Mouse (Mus musculus): Measurements from ENCODE around the gene Zfhx3.

The Zfhx3 gene

DNA sequence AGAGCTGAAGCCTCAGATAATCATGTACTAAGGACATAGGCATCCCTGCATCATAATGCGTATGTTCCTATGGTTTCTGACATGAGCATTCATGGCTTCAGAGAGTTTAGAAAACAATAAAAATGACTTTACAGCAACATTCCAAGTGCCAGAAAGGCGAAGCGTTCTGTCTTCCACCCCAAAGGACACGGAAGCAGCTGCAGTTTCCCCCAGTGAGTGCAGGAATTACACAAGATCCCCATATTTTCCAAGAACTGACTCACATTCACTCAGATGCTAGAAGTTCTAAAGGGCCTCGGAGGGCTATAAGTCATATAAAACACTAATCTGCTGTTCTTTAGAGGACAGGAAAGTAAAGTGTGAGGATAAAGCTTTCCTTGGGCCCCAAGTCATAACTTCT, 75.3 kb downstream of the Zfhx3 start:
- no peak for DNase-seq (ENCODE audit: low spot score in 2 of 2)

DNA sequence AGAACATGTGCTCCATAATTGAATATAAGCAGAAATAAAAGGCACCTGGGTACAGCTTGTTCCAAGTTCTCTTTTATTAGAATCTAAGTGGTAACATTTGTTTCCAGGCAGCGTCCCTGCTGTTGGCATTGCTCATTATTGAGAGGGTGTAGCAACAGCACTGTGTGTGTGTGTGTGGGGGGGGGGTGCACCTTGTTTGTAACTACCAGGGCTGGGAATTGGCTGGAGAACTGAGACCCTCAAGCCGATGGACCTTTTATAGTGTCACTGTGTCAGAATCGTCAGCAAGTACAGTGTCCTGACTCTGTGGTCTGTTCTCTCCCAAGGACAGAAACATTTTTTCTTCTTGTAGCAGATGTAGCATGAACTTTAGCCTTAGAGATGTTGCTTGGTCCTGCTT, 77.2 kb downstream of the Zfhx3 start:
- DNase-seq (ENCODE audit: low spot score in 2 of 2), result no peak

DNA sequence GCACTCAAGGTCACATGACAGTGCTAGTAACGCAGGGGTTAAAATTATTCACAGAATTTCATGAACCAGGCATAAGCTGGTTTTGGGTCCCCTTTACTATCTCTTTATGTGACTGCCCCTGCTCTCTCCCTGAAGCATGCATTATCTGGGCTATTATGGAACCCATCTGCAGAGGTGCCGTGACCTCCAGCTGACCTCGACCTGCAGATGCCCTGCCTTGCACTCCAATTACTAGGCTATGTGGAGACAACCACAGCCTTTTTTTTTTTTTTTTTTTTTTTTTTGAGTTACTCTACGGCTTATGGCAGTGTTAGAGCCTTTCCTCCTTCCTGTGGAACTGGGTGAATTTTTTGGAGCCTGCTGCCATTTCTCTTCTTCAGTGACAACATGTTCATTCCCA, 80.0 kb downstream of the Zfhx3 start:
- DNase-seq (ENCODE audit: low spot score in 2 of 2), result no peak

DNA sequence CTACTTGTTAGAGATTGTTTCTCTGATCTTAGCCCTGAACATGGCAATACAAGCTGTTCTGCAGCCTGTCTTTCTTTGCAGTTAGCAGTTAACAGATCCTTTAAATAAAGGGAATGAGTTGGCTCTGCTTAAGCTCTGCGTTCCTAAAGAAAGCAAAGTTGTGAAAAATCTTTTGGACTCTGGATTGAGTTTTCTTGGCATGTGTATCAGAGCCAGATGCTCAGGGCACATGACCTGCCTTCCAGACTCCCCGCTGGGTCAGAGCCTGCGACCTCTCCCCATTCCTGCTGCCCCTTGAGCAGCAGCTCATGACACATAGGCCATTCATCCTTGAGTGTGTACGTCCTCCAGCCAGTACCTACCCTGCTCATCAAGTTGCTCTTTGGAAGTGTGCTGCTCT, 81.9 kb downstream of the Zfhx3 start:
- DNase-seq (ENCODE audit: low spot score in 2 of 2), result no peak

- no peak for DNase-seq (ENCODE audit: low spot score in 2 of 2)
Observed at GRCm38 (mm10) chr8:108025249-108025648, 82.8 kb downstream of the Zfhx3 start.

- DNase-seq (ENCODE audit: low spot score in 2 of 2), result no peak
Observed at GRCm38 (mm10) chr8:108026557-108027440, 84.4 kb downstream of the Zfhx3 start.

DNA sequence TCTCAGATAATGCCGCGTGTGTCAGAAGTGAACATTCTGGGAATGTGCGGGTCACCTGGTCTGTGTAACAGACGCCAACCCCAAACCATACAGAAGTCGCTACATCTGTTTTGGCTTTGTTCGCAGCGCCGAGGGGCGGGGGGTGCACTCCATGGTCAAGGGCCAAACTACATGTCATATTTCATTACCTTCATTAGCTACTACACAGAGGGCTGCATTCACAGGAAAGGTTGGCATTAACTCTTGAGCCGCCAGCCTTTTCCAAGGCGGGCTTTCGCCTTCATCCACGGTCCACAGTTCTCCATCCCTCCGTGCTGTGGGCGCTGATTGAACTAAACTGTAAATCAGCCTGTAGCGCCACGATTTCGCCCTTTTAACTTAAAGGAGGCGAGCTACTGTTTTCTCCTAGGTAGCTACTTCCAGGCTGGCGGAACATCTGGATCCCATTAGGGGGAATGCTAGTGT, 85.1 kb downstream of the Zfhx3 start:
- DNase-seq (ENCODE audit: low spot score in 2 of 2), result no peak

- DNase-seq (ENCODE audit: low spot score in 2 of 2), result no peak
Observed at GRCm38 (mm10) chr8:108028440-108028839, 86.0 kb downstream of the Zfhx3 start.

GRCm38 (mm10) chr8:108031159-108031558, 88.7 kb downstream of the Zfhx3 start:
- DNase-seq (ENCODE audit: low spot score in 2 of 2), result no peak

DNA sequence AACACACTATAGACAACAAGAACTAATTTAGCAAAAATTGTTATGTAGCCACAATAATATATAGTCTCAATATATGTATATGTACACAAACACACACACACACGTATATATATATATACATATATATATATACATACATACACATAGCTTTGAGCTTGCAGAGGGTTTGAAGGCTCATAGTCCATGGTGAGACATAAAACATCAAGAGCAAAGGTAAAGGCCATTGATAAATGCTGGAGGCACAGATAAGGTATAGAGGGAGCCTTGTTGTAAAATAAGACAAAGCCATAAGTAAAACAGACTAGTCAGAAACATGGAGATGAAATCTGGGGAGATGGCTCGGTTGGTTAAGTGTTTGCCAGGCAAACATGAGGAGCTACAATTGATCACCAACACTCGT, 91.6 kb downstream of the Zfhx3 start:
- no peak for DNase-seq (ENCODE audit: low spot score in 2 of 2)

DNA sequence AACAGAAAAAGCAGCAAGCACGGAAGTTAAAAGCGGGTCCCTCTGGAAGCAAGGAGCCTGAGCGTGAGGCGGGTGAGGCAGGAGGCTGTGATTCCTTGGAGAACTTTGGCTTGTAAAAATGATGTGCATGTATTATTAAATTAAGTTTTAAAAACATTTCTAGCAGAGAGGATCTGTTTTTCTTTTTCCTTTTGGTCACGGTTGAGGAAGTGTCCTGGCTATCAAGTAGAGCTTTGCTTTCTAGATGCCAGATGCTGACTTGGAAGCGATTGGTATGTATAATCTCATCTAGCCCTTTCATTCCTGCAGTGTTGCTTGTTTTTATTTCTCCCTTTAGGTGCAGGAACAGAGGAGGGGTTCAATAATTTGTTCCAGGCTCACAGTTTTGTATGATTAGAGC, 92.3 kb downstream of the Zfhx3 start:
- no peak for DNase-seq (ENCODE audit: low spot score in 2 of 2)

- DNase-seq (ENCODE audit: low spot score in 2 of 2), result no peak
Observed at GRCm38 (mm10) chr8:108043618-108044017, 101.2 kb downstream of the Zfhx3 start.

DNA sequence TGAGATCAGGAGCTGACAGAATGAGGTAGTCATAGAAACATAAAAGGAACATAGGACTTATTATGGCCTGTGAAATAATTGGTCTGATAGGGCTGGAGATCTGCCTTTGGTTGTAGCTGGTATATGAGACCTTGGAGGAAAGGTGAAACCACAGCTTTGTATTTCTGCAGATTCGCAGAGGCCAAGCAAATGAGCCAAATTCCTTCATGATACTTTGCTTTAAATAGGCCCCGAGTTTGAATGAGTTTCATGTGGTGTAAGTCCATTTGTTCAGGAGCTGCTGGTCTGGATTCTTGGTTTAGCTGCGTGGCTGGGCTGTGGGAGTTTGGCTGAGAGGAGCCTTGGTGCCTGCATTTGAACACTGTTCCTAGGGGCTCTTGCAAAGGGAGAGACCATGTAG, 101.7 kb downstream of the Zfhx3 start:
- DNase-seq (ENCODE audit: low spot score in 2 of 2), result no peak

GRCm38 (mm10) chr8:108056241-108056640, 113.8 kb downstream of the Zfhx3 start:
- no peak for DNase-seq (ENCODE audit: low spot score in 2 of 2)

- DNase-seq (ENCODE audit: low spot score in 2 of 2), result no peak
Observed at GRCm38 (mm10) chr8:108061972-108062371, 119.5 kb downstream of the Zfhx3 start.

GRCm38 (mm10) chr8:108067111-108067510, 124.7 kb downstream of the Zfhx3 start:
- no peak for DNase-seq (ENCODE audit: low spot score in 2 of 2)

DNA sequence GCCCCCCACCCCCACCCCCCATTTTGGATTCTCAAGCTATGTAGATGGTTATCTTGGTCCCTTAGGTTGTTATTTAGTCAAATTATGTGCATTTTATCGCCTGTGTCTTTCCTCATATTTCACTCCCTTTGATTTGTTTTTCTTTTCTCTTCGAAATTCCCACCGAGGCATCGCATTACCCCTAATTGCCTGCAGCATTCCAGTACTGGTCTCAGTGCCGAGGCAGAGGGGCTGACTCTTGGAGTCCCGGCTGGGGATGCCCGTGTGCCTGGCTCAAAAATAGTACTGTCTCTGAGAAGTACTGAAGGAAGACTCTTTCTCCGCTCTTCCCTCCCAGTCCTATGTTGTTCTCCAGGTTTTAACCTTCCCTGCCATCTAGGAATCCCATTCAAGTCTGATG, 125.8 kb downstream of the Zfhx3 start:
- no peak for DNase-seq (ENCODE audit: low spot score in 2 of 2)

GRCm38 (mm10) chr8:108070438-108070837, 128.0 kb downstream of the Zfhx3 start:
- no peak for DNase-seq (ENCODE audit: low spot score in 2 of 2)

- DNase-seq (ENCODE audit: low spot score in 2 of 2), result no peak
Observed at GRCm38 (mm10) chr8:108072126-108072746, 129.8 kb downstream of the Zfhx3 start.

GRCm38 (mm10) chr8:108072853-108073252, 130.4 kb downstream of the Zfhx3 start:
- DNase-seq (ENCODE audit: low spot score in 2 of 2), result no peak

- DNase-seq (ENCODE audit: low spot score in 2 of 2), result no peak
Observed at GRCm38 (mm10) chr8:108075176-108075575, 132.7 kb downstream of the Zfhx3 start.

- DNase-seq (ENCODE audit: low spot score in 2 of 2), result no peak
Observed at GRCm38 (mm10) chr8:108078726-108079125, 136.3 kb downstream of the Zfhx3 start.

DNA sequence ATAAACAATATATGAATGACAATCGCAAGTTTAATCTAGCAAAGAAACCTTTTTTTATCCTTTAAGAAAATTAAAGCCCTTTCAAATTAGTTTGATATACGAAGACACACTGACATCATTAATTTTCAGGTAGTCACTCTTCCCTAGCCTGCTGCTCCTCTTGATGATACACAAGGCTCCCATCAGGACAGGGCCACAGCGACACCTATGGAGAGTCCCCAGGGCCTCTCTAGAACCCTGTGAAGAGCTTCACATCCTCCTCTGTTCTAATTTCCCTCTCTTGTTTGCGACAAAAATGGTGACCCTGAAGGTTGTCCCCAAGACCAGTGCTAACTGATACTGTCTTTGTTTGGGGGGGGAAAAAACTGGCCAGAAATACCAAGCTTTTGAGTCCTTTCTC, 144.5 kb downstream of the Zfhx3 start:
- no peak for DNase-seq (ENCODE audit: low spot score in 2 of 2)

Data from natural killer cell, adult 2 months (primary cell).